Mouse (Mus musculus): ENCODE measurements around the gene Wnt6. TPM values are rescaled to one million over a fixed set of nuclear protein-coding genes. Genes with fewer than 3 reads are reported as not detected.
A peak's percentile ranks its signal among the peaks of the same experiment; 100 is the strongest.
"Not testable (repeated sequence)": the region's sequence is repeated elsewhere in the genome, so short reads cannot be mapped to it uniquely, and the experiment has no call there.

Gene Wnt6
- polyA plus RNA-seq, 1 experiment from 2014 or later, result 11.0 TPM

- Histone ChIP-seq H3K4me1 (peaks cover 25% of the 10 kb centered on the region), H3K27ac (replicated peaks) (peak overlapping the region; percentile 91), H3K36me3 (no peaks in the 10 kb centered on the region), H3K9me3 (replicated peaks) (no peaks in the 10 kb centered on the region), H3K27me3 (ENCODE audit: low read depth, poor library complexity, severe bottlenecking) (peaks cover 17% of the 10 kb centered on the region), H3K4me3 (peak overlapping the region; percentile 65)
- 15% methylated on average over 14 of the region's 14 CpGs for WGBS
- no peak for DNase-seq (ENCODE audit: low spot score)
These were observed 45.5 kb downstream of the Wnt6 start for GRCm38 (mm10) chr1:74817219-74817618.

GRCm38 (mm10) chr1:74818509-74818908 lies 46.8 kb downstream of the Wnt6 start:
- no peak for DNase-seq (ENCODE audit: low spot score)
- 94% methylated on average over 1 of the region's 1 CpGs for WGBS
- Histone ChIP-seq H3K4me1 (peaks cover 31% of the 10 kb centered on the region), H3K9me3 (replicated peaks) (no peaks in the 10 kb centered on the region), H3K36me3 (no peaks in the 10 kb centered on the region), H3K27ac (replicated peaks) (no peak overlapping the region), H3K27me3 (ENCODE audit: low read depth, poor library complexity, severe bottlenecking) (peaks cover 4% of the 10 kb centered on the region; the same call in 1 of the 2 replicates), H3K4me3 (no peak overlapping the region)

GRCm38 (mm10) chr1:74823598-74823997 lies 51.9 kb downstream of the Wnt6 start:
- not testable (repeated sequence) for DNase-seq (ENCODE audit: low spot score); H3K4me3 ChIP-seq; H3K9me3 ChIP-seq (replicated peaks); H3K27me3 ChIP-seq (ENCODE audit: low read depth, poor library complexity, severe bottlenecking); H3K36me3 ChIP-seq
- H3K4me1 ChIP-seq, result peaks cover 39% of the 10 kb centered on the region
- peak overlapping the region; percentile 88 for H3K27ac ChIP-seq (replicated peaks)
- 83% methylated on average over 4 of the region's 4 CpGs for WGBS

GRCm38 (mm10) chr1:74824518-74825302 lies 53.0 kb downstream of the Wnt6 start:
- Histone ChIP-seq H3K9me3 (replicated peaks) (no peaks in the 10 kb centered on the region), H3K27ac (replicated peaks) (peak overlapping the region; percentile 88), H3K4me1 (peaks cover 50% of the 10 kb centered on the region), H3K4me3 (peak overlapping the region; percentile 33), H3K36me3 (no peaks in the 10 kb centered on the region), H3K27me3 (ENCODE audit: low read depth, poor library complexity, severe bottlenecking) (no peaks in the 10 kb centered on the region)
- WGBS, result 7% methylated on average over 14 of the region's 14 CpGs
- DNase-seq (ENCODE audit: low spot score), result peak; percentile 87

GRCm38 (mm10) chr1:74830061-74830460 lies 58.4 kb downstream of the Wnt6 start:
- H3K9me3 ChIP-seq (replicated peaks), result no peaks in the 10 kb centered on the region
- H3K4me3 ChIP-seq, result no peak overlapping the region
- H3K4me1 ChIP-seq, result peaks cover 41% of the 10 kb centered on the region
- H3K36me3 ChIP-seq, result no peaks in the 10 kb centered on the region
- 83% methylated on average over 9 of the region's 9 CpGs for WGBS
- H3K27me3 ChIP-seq (ENCODE audit: low read depth, poor library complexity, severe bottlenecking), result no peaks in the 10 kb centered on the region; the same call in 1 of the 2 replicates
- DNase-seq (ENCODE audit: low spot score), result no peak
- peak overlapping the region; percentile 35; the same call in 1 of the 2 replicates for H3K27ac ChIP-seq (replicated peaks)

GRCm38 (mm10) chr1:74833255-74833654 lies 61.6 kb downstream of the Wnt6 start:
- H3K36me3 ChIP-seq, result no peaks in the 10 kb centered on the region
- DNase-seq (ENCODE audit: low spot score), result no peak
- 87% methylated on average over 3 of the region's 3 CpGs for WGBS
- no peaks in the 10 kb centered on the region; the same call in 1 of the 2 replicates for H3K27me3 ChIP-seq (ENCODE audit: low read depth, poor library complexity, severe bottlenecking)
- H3K9me3 ChIP-seq (replicated peaks), result no peaks in the 10 kb centered on the region
- peaks cover 23% of the 10 kb centered on the region for H3K4me1 ChIP-seq
- H3K4me3 ChIP-seq, result no peak overlapping the region
- H3K27ac ChIP-seq (replicated peaks), result no peak overlapping the region

Other genes with a start within 250 kb of the Wnt6 start
- gene Plcd4, start 229.0 kb upstream of the Wnt6 start, polyA plus RNA-seq (2016; fragmentation: Nextera tagmentation; extraction: Ambion mirVana), result 2.0 and 2.8 TPM in 2 replicates
- 50.1 and 51.5 TPM in 2 replicates for gene Usp37, start 227.6 kb upstream of the Wnt6 start, polyA plus RNA-seq (2016; fragmentation: Nextera tagmentation; extraction: Ambion mirVana)
- gene Zfp142, start 183.6 kb upstream of the Wnt6 start, polyA plus RNA-seq (2016; fragmentation: Nextera tagmentation; extraction: Ambion mirVana), result 9.3 and 10.0 TPM in 2 replicates
- 18.9 and 20.2 TPM in 2 replicates for gene Bcs1l, start 183.6 kb upstream of the Wnt6 start, polyA plus RNA-seq (2016; fragmentation: Nextera tagmentation; extraction: Ambion mirVana)
- 33.7 and 37.8 TPM in 2 replicates for gene Rnf25, start 170.5 kb upstream of the Wnt6 start, polyA plus RNA-seq (2016; fragmentation: Nextera tagmentation; extraction: Ambion mirVana)
- gene Stk36, start 170.4 kb upstream of the Wnt6 start, polyA plus RNA-seq (2016; fragmentation: Nextera tagmentation; extraction: Ambion mirVana), result 13.8 and 17.3 TPM in 2 replicates
- gene Ttll4, start 110.1 kb upstream of the Wnt6 start, polyA plus RNA-seq (2016; fragmentation: Nextera tagmentation; extraction: Ambion mirVana), result 42.6 and 43.6 TPM in 2 replicates
- 6.7 and 6.9 TPM in 2 replicates for gene Cyp27a1, start 58.3 kb upstream of the Wnt6 start, polyA plus RNA-seq (2016; fragmentation: Nextera tagmentation; extraction: Ambion mirVana)
- gene Prkag3, start 22.7 kb upstream of the Wnt6 start, polyA plus RNA-seq (2016; fragmentation: Nextera tagmentation; extraction: Ambion mirVana), result not detected in 2 replicates
- gene Wnt10a, start 19.6 kb downstream of the Wnt6 start, polyA plus RNA-seq (2016; fragmentation: Nextera tagmentation; extraction: Ambion mirVana), result 0.85 and 1.3 TPM in 2 replicates
- gene Cdk5r2, start 83.0 kb downstream of the Wnt6 start, polyA plus RNA-seq (2016; fragmentation: Nextera tagmentation; extraction: Ambion mirVana), result 1.3 and 2.2 TPM in 2 replicates
- 0.36 TPM in 1 of 2 replicates, not detected in the other for gene Fev, start 113.5 kb downstream of the Wnt6 start, polyA plus RNA-seq (2016; fragmentation: Nextera tagmentation; extraction: Ambion mirVana)
- 0.26 TPM in 1 of 2 replicates, not detected in the other for gene Cryba2, start 121.3 kb downstream of the Wnt6 start, polyA plus RNA-seq (2016; fragmentation: Nextera tagmentation; extraction: Ambion mirVana)
- gene Cfap65, start 163.7 kb downstream of the Wnt6 start, polyA plus RNA-seq (2016; fragmentation: Nextera tagmentation; extraction: Ambion mirVana), result 0.04 and 0.07 TPM in 2 replicates
- gene Ihh, start 179.8 kb downstream of the Wnt6 start, polyA plus RNA-seq (2016; fragmentation: Nextera tagmentation; extraction: Ambion mirVana), result 0.12 and 0.17 TPM in 2 replicates

Data from midbrain, embryonic 10.5 days (tissue).